Mouse (Mus musculus): ENCODE measurements around the gene Trak2. TPM values are rescaled to one million over a fixed set of nuclear protein-coding genes. Genes with fewer than 3 reads are reported as not detected.

Gene Trak2
- 19.4 and 23.6 TPM in 2 replicates for polyA plus RNA-seq (2016; fragmentation: Nextera tagmentation; extraction: Ambion mirVana)

DNA sequence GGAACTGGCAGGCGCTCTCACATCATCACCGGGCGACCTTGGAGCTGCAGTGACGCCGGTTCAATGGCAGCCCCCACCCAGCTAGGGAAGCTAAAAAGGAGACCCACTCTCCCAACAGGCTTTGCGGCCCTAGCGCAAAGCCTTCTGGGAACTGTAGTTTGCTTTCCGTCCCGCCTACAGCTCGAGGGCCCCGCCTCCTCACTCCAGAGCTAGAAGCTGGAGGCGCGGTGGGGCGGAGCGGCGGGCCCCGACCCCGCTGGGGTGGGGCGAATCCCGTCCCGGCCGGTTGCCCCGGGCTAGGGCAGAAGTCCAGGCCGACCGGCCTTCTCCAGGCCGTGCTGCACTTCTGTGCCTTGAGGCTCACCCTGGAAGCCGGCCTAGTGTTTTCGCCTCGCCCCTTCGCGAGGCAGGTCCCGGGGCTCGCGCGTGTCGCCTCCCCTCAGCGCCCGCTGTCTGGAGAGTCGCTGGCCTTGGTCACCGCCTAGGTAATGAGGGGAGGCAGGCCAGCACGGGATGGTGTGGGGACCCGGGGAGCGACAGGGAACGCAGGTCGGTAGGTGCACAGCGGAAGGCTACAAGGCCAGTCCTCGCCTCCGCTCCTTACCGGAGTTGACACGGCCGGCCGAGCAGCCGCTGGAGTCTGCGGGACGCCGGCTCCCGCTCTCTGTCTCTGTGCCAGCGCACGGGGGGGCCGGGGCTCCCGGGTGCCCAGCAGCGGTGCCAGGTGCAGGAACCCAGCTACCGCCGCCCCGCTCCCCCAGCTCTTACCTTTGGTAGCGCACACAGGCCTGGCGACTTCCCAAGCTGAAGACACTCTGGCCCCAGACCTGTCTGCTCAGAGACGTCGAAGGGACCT, at the start of gene Trak2, which contains the start of gene Stradb:
Gene Trak2 (minus strand): TSS at position 65 of the 856 bp plus-strand sequence.
Gene Stradb (plus strand): TSS at position 157 of the 856 bp plus-strand sequence.
- WGBS = under 1% methylated on average over 69 of the region's 69 CpGs
- Histone ChIP-seq H3K4me3 (peak within 1 kb of the TSS; percentile 84), H3K27ac (peak within 1 kb of the TSS; percentile 89), H3K27me3 (no peaks in the 10 kb centered on the region), H3K4me1 (peaks cover 33% of the 10 kb centered on the region), H3K9me3 (replicated peaks) (no peaks in the 10 kb centered on the region), H3K4me2 (replicated peaks) (peak within 1 kb of the TSS; percentile 70), H3K9ac (peak within 1 kb of the TSS; percentile 90), H3K36me3 (peaks cover 5% of the 10 kb centered on the region; the same call in 1 of the 2 replicates)
- ATAC-seq (ENCODE audit: low FRiP score) = peak; percentile 97

DNA sequence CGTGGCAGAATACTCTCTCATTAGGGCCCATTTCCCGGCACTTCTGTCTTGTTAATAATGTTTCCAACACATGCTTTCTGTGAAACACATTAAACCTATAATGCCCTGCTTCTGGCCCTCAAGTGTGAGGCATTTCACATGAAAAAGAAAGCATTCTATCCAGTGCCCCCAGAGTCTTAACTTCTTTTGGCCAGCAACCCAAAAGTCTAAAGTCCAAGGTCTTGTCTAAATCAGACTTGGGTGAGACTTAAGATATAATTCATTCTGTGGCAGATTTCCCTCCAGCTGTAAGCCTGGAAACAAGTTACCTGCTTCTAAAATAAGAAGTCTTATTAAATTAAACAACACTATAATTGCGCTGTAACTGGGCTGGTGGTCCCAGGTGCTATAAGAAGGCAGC, 48.3 kb upstream of the Trak2 start:
- H3K4me1 ChIP-seq = no peaks in the 10 kb centered on the region
- WGBS = 72% methylated on average over 3 of the region's 3 CpGs
- no peak overlapping the region for H3K9ac ChIP-seq
- H3K9me3 ChIP-seq (replicated peaks) = no peaks in the 10 kb centered on the region
- no peak overlapping the region for H3K4me3 ChIP-seq
- H3K27ac ChIP-seq = no peak overlapping the region
- ATAC-seq (ENCODE audit: low FRiP score) = no peak
- H3K4me2 ChIP-seq (replicated peaks) = no peak overlapping the region
- no peaks in the 10 kb centered on the region for H3K27me3 ChIP-seq
- no peaks in the 10 kb centered on the region for H3K36me3 ChIP-seq

DNA sequence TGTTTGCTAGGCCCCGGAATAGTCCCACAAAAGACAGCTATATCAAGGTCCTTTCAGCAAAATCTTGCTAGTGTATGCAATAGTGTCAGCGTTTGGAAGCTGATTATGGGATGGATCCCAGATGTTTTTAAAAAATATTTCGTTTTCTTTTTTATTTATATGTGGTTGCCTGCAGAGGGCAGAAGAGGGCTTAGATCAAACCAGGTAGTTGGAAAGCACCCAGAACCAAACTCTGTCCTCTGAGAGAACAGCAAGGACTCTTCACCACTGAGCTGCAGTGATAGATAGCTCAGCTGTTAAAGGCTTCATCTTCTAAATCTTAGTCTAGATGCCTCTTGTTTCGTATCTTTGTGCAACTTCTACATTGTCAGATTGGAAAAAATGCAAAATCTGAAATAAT, 36.0 kb upstream of the Trak2 start:
- H3K36me3 ChIP-seq = no peaks in the 10 kb centered on the region
- no peak for ATAC-seq (ENCODE audit: low FRiP score)
- H3K27me3 ChIP-seq = no peaks in the 10 kb centered on the region
- H3K9me3 ChIP-seq (replicated peaks) = no peaks in the 10 kb centered on the region
- no peak overlapping the region for H3K9ac ChIP-seq
- no peak overlapping the region for H3K4me3 ChIP-seq
- WGBS = 52% methylated on average over 4 of the region's 4 CpGs
- H3K4me2 ChIP-seq (replicated peaks) = no peak overlapping the region
- H3K4me1 ChIP-seq = no peaks in the 10 kb centered on the region
- no peak overlapping the region for H3K27ac ChIP-seq

DNA sequence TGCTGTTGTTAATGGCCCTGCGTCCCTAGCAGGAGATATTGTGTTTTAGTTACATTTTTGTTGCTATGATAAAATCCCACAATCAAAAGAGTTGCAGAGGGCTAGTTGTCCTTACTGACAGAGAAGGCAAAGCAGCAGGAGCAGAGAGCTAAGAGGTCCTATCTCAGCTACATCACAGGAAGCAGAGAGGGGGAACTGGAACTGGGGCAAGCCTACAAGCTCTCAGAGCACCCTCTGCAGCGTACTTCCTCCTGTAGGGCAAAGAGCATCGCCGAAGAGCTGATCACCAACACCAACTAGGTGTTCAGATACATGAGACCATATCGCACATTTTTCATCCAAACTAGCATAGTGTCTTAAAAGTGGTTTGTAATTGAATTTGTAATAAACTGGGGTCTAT, 22.1 kb upstream of the Trak2 start:
- peaks cover 28% of the 10 kb centered on the region for H3K36me3 ChIP-seq
- H3K4me2 ChIP-seq (replicated peaks) = no peak overlapping the region
- H3K9me3 ChIP-seq (replicated peaks) = no peaks in the 10 kb centered on the region
- WGBS = 87% methylated on average over 5 of the region's 5 CpGs
- no peaks in the 10 kb centered on the region for H3K4me1 ChIP-seq
- ATAC-seq (ENCODE audit: low FRiP score) = no peak
- H3K9ac ChIP-seq = no peak overlapping the region
- no peak overlapping the region for H3K27ac ChIP-seq
- H3K27me3 ChIP-seq = no peaks in the 10 kb centered on the region
- H3K4me3 ChIP-seq = no peak overlapping the region

DNA sequence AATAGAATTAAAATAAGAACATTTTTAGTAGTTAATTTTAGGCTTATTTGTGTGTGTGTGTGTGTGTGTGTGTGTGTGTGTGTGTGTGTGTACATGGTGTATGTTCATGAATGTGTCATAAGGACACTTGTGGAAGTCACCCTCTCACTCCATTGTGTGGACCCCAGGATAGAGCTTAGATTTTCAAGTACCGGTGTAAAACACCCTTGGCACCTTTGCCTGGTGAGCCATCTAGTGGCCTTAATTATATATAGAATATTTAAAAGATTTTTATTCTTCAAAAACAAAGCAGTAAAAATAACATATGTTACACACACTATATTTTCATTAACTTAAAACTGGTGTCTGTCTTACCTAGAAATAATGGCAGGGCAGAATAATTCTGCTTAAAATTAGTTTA, 20.5 kb upstream of the Trak2 start:
- Histone ChIP-seq H3K9me3 (replicated peaks) (no peaks in the 10 kb centered on the region), H3K4me2 (replicated peaks) (no peak overlapping the region), H3K27me3 (no peaks in the 10 kb centered on the region), H3K36me3 (peaks cover 31% of the 10 kb centered on the region), H3K27ac (no peak overlapping the region), H3K4me3 (no peak overlapping the region), H3K4me1 (no peaks in the 10 kb centered on the region), H3K9ac (no peak overlapping the region)
- ATAC-seq (ENCODE audit: low FRiP score) = no peak
- 30% methylated on average over 1 of the region's 1 CpGs for WGBS

DNA sequence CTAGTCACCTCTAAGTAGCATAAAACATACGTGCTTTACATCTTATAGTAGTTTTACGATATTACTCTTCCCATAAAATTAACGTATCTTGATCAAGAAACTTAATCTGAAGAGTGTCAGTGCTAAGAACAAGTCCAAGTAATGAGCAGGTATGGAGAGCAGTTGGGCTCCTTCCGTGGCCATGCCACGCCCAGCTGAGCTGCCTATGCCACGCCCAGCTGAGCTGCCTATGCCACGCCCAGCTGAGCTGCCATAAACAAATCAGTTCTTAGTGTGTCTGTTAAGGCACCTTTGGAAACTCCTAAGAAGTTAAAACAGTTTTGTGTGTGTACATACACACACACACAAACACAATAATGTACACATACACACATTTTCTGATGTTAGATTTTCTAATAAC, 19.9 kb upstream of the Trak2 start:
- Histone ChIP-seq H3K27ac (no peak overlapping the region), H3K9me3 (replicated peaks) (no peaks in the 10 kb centered on the region), H3K4me3 (no peak overlapping the region), H3K9ac (no peak overlapping the region), H3K4me1 (no peaks in the 10 kb centered on the region), H3K36me3 (peaks cover 36% of the 10 kb centered on the region), H3K4me2 (replicated peaks) (no peak overlapping the region), H3K27me3 (no peaks in the 10 kb centered on the region)
- ATAC-seq (ENCODE audit: low FRiP score) = no peak
- 87% methylated on average over 7 of the region's 7 CpGs for WGBS

DNA sequence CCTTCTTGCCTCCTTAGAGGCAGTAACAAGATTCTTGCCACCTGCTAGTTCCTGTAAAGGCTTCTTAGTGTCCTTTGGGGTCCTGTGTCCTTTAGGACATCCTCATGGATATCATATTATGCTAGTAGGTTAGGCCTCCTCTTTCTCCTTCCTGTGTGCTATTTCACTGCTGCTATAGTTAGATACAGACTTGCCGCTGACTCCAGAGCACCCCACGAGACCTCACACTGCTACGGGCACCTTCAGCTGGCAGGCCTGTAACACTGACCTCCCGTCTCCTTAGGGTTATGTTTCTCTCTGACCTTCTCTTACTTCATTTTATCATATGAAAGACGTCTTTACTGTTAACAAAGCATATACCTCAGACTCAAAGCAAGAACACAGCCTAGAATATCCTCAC, 11.4 kb upstream of the Trak2 start:
- Histone ChIP-seq H3K9ac (no peak overlapping the region), H3K4me1 (no peaks in the 10 kb centered on the region), H3K27ac (no peak overlapping the region), H3K4me3 (no peak overlapping the region), H3K9me3 (replicated peaks) (no peaks in the 10 kb centered on the region), H3K4me2 (replicated peaks) (no peak overlapping the region), H3K27me3 (no peaks in the 10 kb centered on the region), H3K36me3 (peaks cover 46% of the 10 kb centered on the region)
- no peak for ATAC-seq (ENCODE audit: low FRiP score)
- 83% methylated on average over 5 of the region's 5 CpGs for WGBS

DNA sequence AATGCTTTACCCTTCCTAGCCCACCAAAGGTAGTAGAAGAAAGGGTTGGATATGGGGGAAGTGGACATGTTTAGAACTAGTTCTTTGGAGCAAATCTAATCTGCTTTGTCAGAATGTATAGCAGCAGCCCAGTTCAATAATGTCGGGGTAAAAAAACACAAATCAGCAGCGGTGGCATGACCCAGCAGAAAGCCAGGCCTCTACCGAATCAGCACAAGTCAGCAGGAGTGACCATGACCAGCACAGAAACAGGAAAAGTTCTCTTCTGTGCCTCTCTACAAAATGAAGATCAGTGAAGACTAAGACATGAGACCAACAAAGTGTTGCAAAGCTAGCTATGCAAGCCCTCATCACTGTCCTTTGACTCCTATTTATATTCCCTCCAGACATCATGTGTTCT, 9.0 kb upstream of the Trak2 start:
- H3K36me3 ChIP-seq = peaks cover 43% of the 10 kb centered on the region
- 89% methylated on average over 3 of the region's 3 CpGs for whole genome bisulfite sequencing
- no peak overlapping the region for H3K4me2 ChIP-seq (replicated peaks)
- H3K9ac ChIP-seq = no peak overlapping the region
- H3K27ac ChIP-seq = no peak overlapping the region
- no peaks in the 10 kb centered on the region for H3K27me3 ChIP-seq
- no peak overlapping the region for H3K4me3 ChIP-seq
- H3K4me1 ChIP-seq = no peaks in the 10 kb centered on the region
- H3K9me3 ChIP-seq (replicated peaks) = no peaks in the 10 kb centered on the region
- ATAC-seq (ENCODE audit: low FRiP score) = no peak

DNA sequence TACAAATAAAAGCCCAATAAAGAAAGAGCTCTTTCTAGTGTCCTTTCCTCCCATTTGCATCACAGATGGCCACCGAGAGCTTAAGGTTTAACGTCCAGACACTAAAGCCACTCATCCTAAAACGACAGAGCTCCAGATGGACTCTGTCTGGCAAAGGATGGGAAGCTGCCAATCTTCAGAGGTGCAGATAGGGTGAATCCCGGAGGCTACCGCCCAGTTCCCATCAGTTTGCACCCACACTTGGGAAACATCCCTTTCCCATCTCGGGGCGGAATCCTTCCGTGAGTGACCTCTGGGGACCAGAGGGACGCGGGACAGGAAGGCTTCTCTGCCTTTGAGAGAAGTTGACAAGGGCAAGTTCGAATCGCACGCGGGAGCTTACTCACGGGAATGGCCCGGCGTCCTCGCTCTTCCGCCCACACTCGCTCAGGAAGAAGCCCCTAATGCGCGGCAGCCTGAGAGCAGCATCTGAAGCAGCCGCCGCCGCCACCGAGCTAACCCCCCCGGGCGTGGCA, 322 bp downstream of the Trak2 start:
- peaks cover 5% of the 10 kb centered on the region; the same call in 1 of the 2 replicates for H3K36me3 ChIP-seq
- H3K4me1 ChIP-seq = peaks cover 34% of the 10 kb centered on the region
- H3K9ac ChIP-seq = peak overlapping the region; percentile 90
- H3K27ac ChIP-seq = peak overlapping the region; percentile 89
- no peaks in the 10 kb centered on the region for H3K9me3 ChIP-seq (replicated peaks)
- peak overlapping the region; percentile 70 for H3K4me2 ChIP-seq (replicated peaks)
- peak overlapping the region; percentile 84 for H3K4me3 ChIP-seq
- H3K27me3 ChIP-seq = no peaks in the 10 kb centered on the region
- ATAC-seq (ENCODE audit: low FRiP score) = peak; percentile 58
- under 1% methylated on average over 28 of the region's 28 CpGs for WGBS

DNA sequence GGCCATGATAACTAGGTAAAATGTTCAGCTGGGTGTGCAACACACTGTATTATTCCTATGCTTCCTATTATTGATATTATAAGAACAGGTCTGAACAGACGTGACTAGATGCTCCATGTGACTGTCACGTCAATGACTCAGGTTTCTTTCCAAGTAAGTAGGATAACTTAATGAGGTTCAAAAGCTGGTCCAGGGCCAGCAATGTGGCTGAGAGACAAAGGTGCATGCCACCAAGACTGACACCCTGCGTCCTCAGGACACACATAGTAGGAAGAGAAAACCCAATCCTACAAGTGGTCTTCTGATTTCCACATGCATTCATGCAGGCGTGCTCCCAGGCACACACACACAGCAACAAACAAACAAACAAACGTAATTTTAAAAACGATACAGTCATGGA, 2.1 kb downstream of the Trak2 start:
- WGBS = 88% methylated on average over 6 of the region's 6 CpGs
- H3K4me1 ChIP-seq = peaks cover 34% of the 10 kb centered on the region
- no peak overlapping the region for H3K4me3 ChIP-seq
- H3K9me3 ChIP-seq (replicated peaks) = no peaks in the 10 kb centered on the region
- H3K9ac ChIP-seq = no peak overlapping the region
- no peak overlapping the region for H3K27ac ChIP-seq
- no peak for ATAC-seq (ENCODE audit: low FRiP score)
- 0 out of 2 replicates have a peak overlapping the region, but pooled peaks have one; percentile 4 for H3K4me2 ChIP-seq (replicated peaks)
- no peaks in the 10 kb centered on the region for H3K27me3 ChIP-seq
- H3K36me3 ChIP-seq = no peaks in the 10 kb centered on the region

DNA sequence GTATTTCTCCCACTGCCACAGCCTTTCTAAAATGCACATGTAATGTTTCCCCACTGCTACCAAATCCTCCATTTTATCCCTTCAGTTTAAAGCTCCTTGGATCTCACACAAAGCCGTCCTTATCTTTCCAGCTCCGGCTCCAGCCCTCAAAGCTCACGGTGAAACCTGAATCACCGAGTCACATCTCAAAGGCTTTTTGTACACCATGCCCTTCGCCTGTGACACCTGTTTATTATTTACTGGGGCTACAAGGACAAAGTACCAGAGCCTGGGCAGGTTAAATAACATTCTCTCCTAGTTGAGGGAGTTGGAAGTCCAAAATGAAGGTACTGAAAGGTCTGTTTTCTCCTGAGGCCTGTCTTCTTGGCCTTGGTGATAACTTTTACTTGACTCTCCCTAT, 3.2 kb downstream of the Trak2 start:
- H3K27ac ChIP-seq = no peak overlapping the region
- 82% methylated on average over 5 of the region's 5 CpGs for WGBS
- H3K27me3 ChIP-seq = no peaks in the 10 kb centered on the region
- H3K4me2 ChIP-seq (replicated peaks) = no peak overlapping the region
- ATAC-seq (ENCODE audit: low FRiP score) = no peak
- no peaks in the 10 kb centered on the region for H3K9me3 ChIP-seq (replicated peaks)
- H3K9ac ChIP-seq = no peak overlapping the region
- H3K4me1 ChIP-seq = peaks cover 33% of the 10 kb centered on the region
- no peaks in the 10 kb centered on the region for H3K36me3 ChIP-seq
- H3K4me3 ChIP-seq = no peak overlapping the region

DNA sequence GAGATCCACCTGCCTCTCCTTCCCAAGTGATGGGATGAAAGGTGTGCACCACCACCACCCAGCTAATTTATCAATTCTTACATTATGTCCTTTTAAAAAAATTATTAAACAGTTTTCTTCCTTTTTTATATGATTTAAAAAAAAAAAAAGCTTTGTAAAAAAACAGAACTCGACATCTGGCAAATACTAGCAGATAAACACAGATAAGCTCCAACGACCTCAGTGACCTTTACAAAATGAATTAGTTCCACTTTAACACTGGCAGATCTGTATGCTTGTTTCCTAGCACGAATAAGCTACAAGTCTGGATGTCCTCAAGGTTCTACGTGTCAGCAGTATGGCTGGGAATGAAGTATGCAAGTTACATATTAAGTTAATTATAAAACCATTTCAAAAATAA, 5.7 kb downstream of the Trak2 start:
- 55% methylated on average over 4 of the region's 4 CpGs for WGBS
- H3K36me3 ChIP-seq = no peaks in the 10 kb centered on the region

DNA sequence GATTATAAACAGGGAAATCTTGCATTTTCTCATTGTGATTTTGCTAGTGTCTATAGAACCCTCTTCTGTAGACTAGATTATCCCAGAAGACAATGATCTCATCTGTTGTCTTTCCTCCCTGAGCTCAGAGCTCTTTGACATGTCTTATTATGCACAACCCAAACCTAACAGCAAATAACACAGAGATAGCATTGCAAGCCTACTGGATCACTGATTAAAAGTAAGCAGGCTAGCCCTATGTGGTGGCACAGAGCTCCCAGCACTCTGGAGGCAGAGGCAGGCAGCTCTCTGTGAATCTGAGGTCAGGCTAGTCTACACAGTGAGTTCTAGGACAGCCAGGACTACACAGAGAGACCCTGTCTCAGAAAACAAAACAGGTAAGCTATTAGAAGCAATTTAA, 10.4 kb downstream of the Trak2 start:
- ATAC-seq (ENCODE audit: low FRiP score) = no peak
- H3K9me3 ChIP-seq (replicated peaks) = no peaks in the 10 kb centered on the region
- no peak overlapping the region for H3K4me3 ChIP-seq
- no peaks in the 10 kb centered on the region for H3K36me3 ChIP-seq
- no peak overlapping the region for H3K27ac ChIP-seq
- H3K9ac ChIP-seq = no peak overlapping the region
- H3K4me1 ChIP-seq = 0 out of 2 replicates have a peak, but pooled peaks cover 4% of the 10 kb centered on the region
- no peaks in the 10 kb centered on the region for H3K27me3 ChIP-seq
- H3K4me2 ChIP-seq (replicated peaks) = no peak overlapping the region

More for the DNA sequence above, 5.7 kb downstream of the Trak2 start:
- Histone ChIP-seq H3K4me1 (peaks cover 29% of the 10 kb centered on the region), H3K9ac (no peak overlapping the region), H3K4me2 (replicated peaks) (no peak overlapping the region), H3K27ac (no peak overlapping the region), H3K4me3 (no peak overlapping the region), H3K9me3 (replicated peaks) (no peaks in the 10 kb centered on the region), H3K27me3 (no peaks in the 10 kb centered on the region)
- no peak for ATAC-seq (ENCODE audit: low FRiP score)
